Mouse (Mus musculus) ES-E14 (cell line): ENCODE measurements around the gene Klhl3. TPM values are rescaled to one million over a fixed set of nuclear protein-coding genes. Genes with fewer than 3 reads are reported as not detected.
"Not testable (repeated sequence)": the region's sequence is repeated elsewhere in the genome, so short reads cannot be mapped to it uniquely, and the experiment has no call there.

Experiments used
- DNase-seq: peaks from one replicate; pipeline ENCODE4 v3.0.0-alpha.2; 2013; ENCODE audit warnings: low read depth, low spot score
- H3K27ac ChIP-seq: 2 replicates; pipeline ENCODE4 v1.5.1; 2012; ENCODE audit warnings: low read depth, mild to moderate bottlenecking, low read length, moderate library complexity, mixed read lengths; ENCODE audit not compliant: poor library complexity, insufficient read depth, severe bottlenecking
- H3K36me3 ChIP-seq: 2 replicates; pipeline ENCODE4 v1.6.1; 2012; ENCODE audit warnings: mild to moderate bottlenecking, low read length, moderate library complexity, mixed read lengths; ENCODE audit not compliant: control insufficient read depth, poor library complexity, insufficient read depth, severe bottlenecking
- H3K4me1 ChIP-seq, 2 experiments: fragments of 150-350 bp in 1 of 2; sonication (generic) in 1 of 2; 2 replicates each; pipeline ENCODE4 v1.6.1; 2012; ENCODE audit warnings: low read length in 2 of 2, mild to moderate bottlenecking in 1 of 2, mixed read lengths in 1 of 2; ENCODE audit not compliant: control insufficient read depth in 2 of 2, insufficient read depth in 2 of 2, poor library complexity in 1 of 2
- H3K4me3 ChIP-seq, 2 experiments: fragments of 150-350 bp in 1 of 2; sonication (generic) in 1 of 2; 2 replicates each; pipeline ENCODE4 v1.5.1; 2012; ENCODE audit warnings: low read length in 2 of 2, low read depth in 1 of 2, mild to moderate bottlenecking in 1 of 2, mixed read lengths in 1 of 2; ENCODE audit not compliant: insufficient read depth in 1 of 2, poor library complexity in 1 of 2, severe bottlenecking in 1 of 2
- H3K9ac ChIP-seq: 2 replicates; pipeline ENCODE4 v1.6.1; 2012; ENCODE audit warnings: low read depth, mild to moderate bottlenecking, low read length, mixed read lengths; ENCODE audit not compliant: poor library complexity, insufficient read depth, severe bottlenecking
- H3K9me3 ChIP-seq: fragments of 150-350 bp; sonication (generic); 2 replicates; pipeline ENCODE4 v1.6.1; 2012; ENCODE audit warnings: low read depth, mild to moderate bottlenecking, low read length; ENCODE audit not compliant: control insufficient read depth, insufficient read depth
- CHD2 ChIP-seq: IDR thresholded peaks from 2 replicates; pipeline ENCODE4 v1.6.1; 2014; ENCODE audit warnings: mild to moderate bottlenecking, low read depth, low read length, inconsistent platforms
- HCFC1 ChIP-seq: IDR thresholded peaks from 2 replicates; pipeline ENCODE4 v1.6.1; 2012; ENCODE audit warnings: low read length, inconsistent platforms, borderline replicate concordance; ENCODE audit not compliant: insufficient read depth
- MAFK ChIP-seq: IDR thresholded peaks from 2 replicates; pipeline ENCODE4 v1.6.1; 2014; ENCODE audit warnings: mild to moderate bottlenecking, low read depth, low read length, inconsistent platforms; ENCODE audit not compliant: insufficient read depth
- ZC3H11A ChIP-seq: IDR thresholded peaks from 2 replicates; pipeline ENCODE4 v1.6.1; 2012; ENCODE audit warnings: low read depth, mild to moderate bottlenecking, inconsistent platforms, low read length, borderline replicate concordance
- ZNF384 ChIP-seq: IDR thresholded peaks from 2 replicates; pipeline ENCODE4 v1.6.1; 2012; ENCODE audit warnings: low read depth, low read length, inconsistent platforms
- in situ Hi-C, 2 experiments: fragments of 600-800 bp; cut with MboI; formaldehyde crosslinking; loops; one replicate each; pipeline ENCODE4 v1.15.1; 2025; ENCODE audit warnings: low sequenced_read_pairs in 2 of 2, inconsistent platforms in 1 of 2; ENCODE audit not compliant: unreplicated experiment in 2 of 2
- total RNA-seq: library from RNA; depleted of rRNA; stranded (reverse); fragments of 300-350 nt; gene quantifications from 2 replicates; pipeline ENCODE4 v1.2.3, GENCODE M21; 2012

Gene Klhl3
- total RNA-seq, 1 experiment, result 0.67 TPM

- H3K36me3 ChIP-seq, result no peaks in the 10 kb centered on the region
- in situ Hi-C loops, result no loop called here
- H3K4me3 ChIP-seq, result 0 out of 4 replicates have a peak overlapping the region, but pooled peaks of 1 of the 2 experiments have one; percentile 8
- TF ChIP-seq ZNF384 (no peak), CHD2 (no peak), HCFC1 (no peak), ZC3H11A (no peak), MAFK (no peak)
- no peak overlapping the region for H3K27ac ChIP-seq
- no peak overlapping the region for H3K9ac ChIP-seq
- H3K4me1 ChIP-seq, result 0 out of 4 replicates have a peak, but pooled peaks cover 0 to 3% of the 10 kb centered on the region in 2 experiments
- no peak for DNase-seq
- no peaks in the 10 kb centered on the region for H3K9me3 ChIP-seq
These were observed 35.7 kb upstream of the Klhl3 start for GRCm38 (mm10) chr13:58149033-58149558.

GRCm38 (mm10) chr13:58148256-58148831 lies 35.0 kb upstream of the Klhl3 start:
- H3K36me3 ChIP-seq, result no peaks in the 10 kb centered on the region
- peak overlapping the region; percentile 8 to 26; a peak in 3 of 4 replicates for H3K4me3 ChIP-seq
- H3K4me1 ChIP-seq, result 0 out of 4 replicates have a peak, but pooled peaks cover 0 to 3% of the 10 kb centered on the region in 2 experiments
- H3K9ac ChIP-seq, result peak overlapping the region; percentile 35; the same call in 1 of the 2 replicates
- DNase-seq, result no peak
- TF ChIP-seq CHD2 (no peak), ZC3H11A (no peak), MAFK (peak; percentile 44; the same call in 1 of the 2 replicates), ZNF384 (0 out of 2 replicates have a peak, but pooled peaks have one; percentile 36), HCFC1 (peak; percentile 35; the same call in 1 of the 2 replicates)
- H3K27ac ChIP-seq, result no peak overlapping the region
- in situ Hi-C loops, result no loop called here
- H3K9me3 ChIP-seq, result no peaks in the 10 kb centered on the region

GRCm38 (mm10) chr13:58147760-58148159 lies 34.4 kb upstream of the Klhl3 start:
- H3K27ac ChIP-seq, result no peak overlapping the region
- no peaks in the 10 kb centered on the region for H3K36me3 ChIP-seq
- no peaks in the 10 kb centered on the region for H3K9me3 ChIP-seq
- H3K9ac ChIP-seq, result no peak overlapping the region
- no peak for DNase-seq
- in situ Hi-C loops, result no loop called here
- 0 out of 4 replicates have a peak, but pooled peaks cover 0 to 3% of the 10 kb centered on the region in 2 experiments for H3K4me1 ChIP-seq
- no peak overlapping the region for H3K4me3 ChIP-seq
- TF ChIP-seq ZC3H11A, result no peak
- no peak for TF ChIP-seq MAFK
- TF ChIP-seq ZNF384, result no peak
- TF ChIP-seq CHD2, result no peak
- TF ChIP-seq HCFC1, result no peak

GRCm38 (mm10) chr13:58146603-58147002 lies 33.2 kb upstream of the Klhl3 start:
- DNase-seq, H3K27ac ChIP-seq, H3K4me3 ChIP-seq, in situ Hi-C loops, H3K4me1 ChIP-seq, H3K36me3 ChIP-seq, H3K9ac ChIP-seq, H3K9me3 ChIP-seq: not testable (repeated sequence)

- in situ Hi-C loops, result no loop called here
- H3K9me3 ChIP-seq, result no peaks in the 10 kb centered on the region
- peaks cover 7% of the 10 kb centered on the region for H3K36me3 ChIP-seq
- H3K9ac ChIP-seq, result no peak overlapping the region
- no peak for DNase-seq
- TF ChIP-seq HCFC1 (no peak), CHD2 (no peak), MAFK (no peak), ZC3H11A (no peak), ZNF384 (no peak)
- H3K27ac ChIP-seq, result no peak overlapping the region
- H3K4me3 ChIP-seq, result no peak overlapping the region
- H3K4me1 ChIP-seq, result peaks cover 0 to 7% of the 10 kb centered on the region in 2 experiments; a peak in 1 of 4 replicates
These were observed 18.3 kb upstream of the Klhl3 start for GRCm38 (mm10) chr13:58131692-58132091.
